Mouse (Mus musculus) right cerebral cortex, adult 2 months (tissue): Measurements from ENCODE around the gene Ppp3r1.
"Not testable (repeated sequence)": the region's sequence is repeated elsewhere in the genome, so short reads cannot be mapped to it uniquely, and the experiment has no call there.

Experiments used
- DNase-seq, 2 experiments: peaks; one replicate each; pipeline ENCODE4 v3.0.0; 2021 to 2022; ENCODE audit warnings: low spot score in 2 of 2

The Ppp3r1 gene

DNA sequence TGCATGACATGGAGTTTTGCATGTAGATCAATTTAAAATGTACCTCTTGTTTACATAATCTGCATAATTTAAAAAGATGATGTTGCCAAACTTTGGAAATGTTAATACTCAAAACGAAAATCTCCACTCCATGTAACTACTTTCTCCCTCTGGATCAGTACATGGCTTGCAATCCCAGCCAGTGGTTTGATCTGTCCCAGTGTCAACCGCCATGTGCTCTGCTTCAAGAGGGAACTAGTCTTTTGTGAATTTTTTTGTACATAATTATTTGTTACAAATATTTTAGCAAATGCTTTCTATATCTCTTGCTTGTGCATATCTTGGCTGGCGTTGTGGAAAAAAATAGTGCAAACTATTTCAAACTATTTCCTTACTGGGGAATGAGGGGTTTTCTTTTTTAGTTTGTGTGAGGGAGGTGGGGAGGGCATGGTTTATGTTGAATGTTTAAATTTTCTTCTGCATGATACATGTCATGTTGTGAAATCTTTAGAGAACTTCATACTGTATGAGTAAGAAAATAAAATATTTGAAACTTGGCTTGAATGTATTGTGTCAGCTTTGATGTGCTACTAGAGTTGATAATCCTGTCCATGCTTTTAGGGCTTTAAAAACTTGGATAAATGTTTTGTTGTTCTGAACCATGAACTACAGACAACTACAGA, 40.9 kb downstream of the Ppp3r1 start:
- DNase-seq, result no peak

DNA sequence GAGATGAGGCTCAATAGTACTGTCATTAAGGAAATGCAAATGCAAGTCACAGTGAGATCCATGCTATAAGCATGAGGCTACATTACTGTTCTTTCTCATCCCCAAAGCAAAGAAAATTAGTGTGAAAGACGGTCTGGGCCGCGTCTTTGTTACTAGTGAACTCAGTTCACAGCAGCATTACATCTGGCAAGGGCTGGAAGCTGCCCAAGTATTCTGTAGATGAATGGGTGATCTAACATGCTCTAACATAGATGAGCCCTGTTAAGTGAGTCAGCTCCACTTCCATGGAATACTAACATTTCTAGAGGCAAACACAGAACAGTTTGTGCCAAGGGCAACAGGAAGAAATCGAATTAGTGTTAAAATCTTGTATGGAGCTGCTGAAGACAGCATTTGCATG, 41.9 kb downstream of the Ppp3r1 start:
- no peak for DNase-seq

DNA sequence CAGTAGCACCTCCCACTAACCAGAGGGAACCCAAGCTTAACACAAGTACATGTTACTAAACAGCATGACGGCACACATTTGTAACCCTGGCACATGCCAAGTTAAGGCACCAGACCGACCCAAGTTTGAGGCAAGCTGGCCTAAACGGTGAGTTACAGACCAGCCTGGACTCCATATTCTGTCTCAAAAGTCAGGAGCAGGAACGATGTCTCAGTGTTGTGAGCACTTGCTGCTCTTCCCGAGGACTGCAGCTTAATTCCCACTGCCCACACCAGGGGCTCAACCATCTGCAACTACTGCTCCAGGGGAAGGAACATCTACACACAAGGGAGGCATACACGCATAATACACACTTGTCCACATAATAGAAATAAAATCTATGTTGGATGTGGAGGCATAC, 43.4 kb downstream of the Ppp3r1 start:
- DNase-seq, result no peak

DNA sequence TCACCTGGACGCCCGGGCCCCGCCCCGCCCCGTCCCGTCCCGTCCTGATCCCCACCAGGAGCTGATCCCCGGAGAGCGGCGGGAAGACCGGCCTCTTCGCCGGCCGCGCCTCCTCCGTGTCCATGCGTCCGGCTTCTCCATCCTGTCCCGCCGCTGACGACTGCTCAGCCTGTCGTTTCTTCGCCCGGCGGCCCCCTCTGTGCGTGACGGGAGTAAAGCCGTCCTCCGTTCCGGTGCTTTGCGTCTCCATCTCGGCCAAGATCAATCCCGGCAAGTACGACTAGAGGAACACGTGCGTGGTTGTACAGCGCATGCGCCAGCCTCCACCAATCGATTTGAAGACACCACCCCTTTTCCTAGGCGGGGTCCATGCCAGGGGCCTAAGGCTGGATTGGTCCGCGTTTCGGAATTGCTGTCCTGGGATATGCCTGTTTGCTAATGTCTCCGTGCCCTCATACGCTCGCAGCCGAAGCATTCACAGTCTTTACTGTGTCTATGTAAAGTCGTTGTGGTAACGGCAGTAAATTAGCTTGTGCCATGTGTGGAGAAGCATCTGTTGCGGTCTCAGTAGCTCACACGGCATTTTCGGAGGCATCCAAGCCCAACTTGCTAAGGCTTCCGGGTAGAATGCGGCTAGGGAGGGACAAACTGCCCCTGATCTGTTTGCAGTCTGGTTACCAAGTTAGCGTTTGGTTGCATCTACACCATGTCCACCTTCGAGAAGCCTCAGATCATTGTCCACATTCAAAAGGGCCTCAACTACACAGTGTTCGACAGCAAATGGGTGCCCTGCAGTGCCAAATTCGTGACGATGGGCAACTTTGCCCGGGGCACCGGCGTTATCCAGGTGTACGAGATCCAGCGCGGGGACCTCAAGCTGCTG, 52.4 kb downstream of the Ppp3r1 start, which contains the start of gene Pno1:
Gene Pno1, minus strand, starts transcription at position 311 of the 883 bp plus-strand sequence.
- DNase-seq, result peak; percentile 96 to 97

DNA sequence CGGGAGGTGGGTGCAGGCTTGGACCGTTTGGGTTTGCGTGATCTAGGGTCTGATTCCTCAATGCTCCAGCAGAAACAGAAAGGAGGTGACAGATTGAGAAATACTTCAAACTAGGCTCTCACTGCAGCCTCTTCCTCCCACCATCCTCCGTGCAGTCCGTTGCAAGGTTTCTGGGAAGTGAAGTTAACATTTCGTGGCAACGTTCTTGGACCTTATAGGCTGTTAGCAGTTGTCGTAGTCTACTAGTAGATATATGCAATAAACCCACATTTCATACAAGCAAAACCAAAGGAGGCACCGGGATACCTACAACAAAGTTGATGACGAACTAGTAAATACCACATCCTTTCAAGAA, 53.1 kb downstream of the Ppp3r1 start:
- DNase-seq, result no peak

DNA sequence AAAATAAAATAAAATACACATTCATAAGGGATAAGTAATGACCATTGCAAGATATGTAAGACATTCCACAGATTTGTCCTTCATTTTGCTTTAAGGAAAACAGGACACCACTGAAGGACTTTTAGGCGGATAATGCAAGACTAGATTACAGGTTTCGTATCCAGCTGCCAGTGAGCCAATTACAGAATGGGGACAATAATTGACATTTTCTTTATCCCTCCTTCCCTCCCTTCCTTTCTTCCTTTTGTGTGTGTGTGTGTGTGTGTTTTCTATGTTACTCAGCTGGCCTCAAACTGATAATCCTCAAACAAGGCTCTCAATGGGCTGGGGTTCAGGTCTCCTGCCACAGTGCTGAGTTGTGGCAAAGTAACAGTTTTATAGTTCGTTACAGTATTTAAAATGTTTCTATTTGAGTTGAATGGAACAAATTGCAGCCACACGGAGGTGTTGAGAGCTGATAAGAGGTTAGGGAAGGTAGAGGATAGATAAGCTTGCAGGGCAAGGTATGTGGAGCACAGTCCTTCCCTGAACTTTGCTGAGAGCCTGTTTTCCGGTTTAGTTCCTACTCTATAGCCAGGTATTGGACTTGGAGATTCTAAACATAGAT, 53.9 kb downstream of the Ppp3r1 start:
- DNase-seq, result no peak

DNA sequence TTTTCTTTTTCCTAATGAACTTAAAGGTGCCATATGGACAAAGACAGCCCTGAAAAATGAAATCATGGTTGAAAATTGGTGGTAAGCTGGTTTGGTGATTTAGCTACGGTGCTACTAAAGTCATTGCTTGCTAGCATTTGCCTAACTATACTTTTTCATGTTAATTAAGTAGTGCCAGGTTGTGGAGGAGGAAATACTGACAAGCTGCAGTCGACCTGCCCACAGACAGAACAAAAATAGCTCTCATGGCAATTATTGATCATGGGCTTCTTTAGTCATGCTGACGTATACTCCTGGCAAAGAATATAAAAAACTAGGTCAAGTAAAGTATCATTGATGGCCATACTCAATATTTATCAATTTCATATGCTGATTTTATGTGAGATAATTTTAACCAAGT, 56.4 kb downstream of the Ppp3r1 start:
- no peak for DNase-seq

DNA sequence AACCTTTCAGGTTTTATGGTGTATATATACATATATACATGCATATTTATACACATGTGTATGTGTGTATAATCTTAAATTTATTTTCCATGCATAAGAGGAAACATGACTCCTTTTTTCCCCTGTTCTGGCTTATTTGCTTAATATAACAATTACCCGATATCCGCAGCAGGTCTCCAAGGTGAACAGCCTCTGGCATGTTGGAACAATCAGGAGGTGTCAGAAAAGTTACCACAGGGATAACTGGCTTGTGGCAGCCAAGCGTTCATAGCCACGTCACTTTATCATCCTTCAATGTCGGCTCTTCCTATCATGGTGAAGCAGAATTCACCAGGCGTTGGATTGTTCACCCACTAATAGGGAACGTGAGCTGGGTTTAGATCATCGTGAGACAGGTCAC, 62.1 kb downstream of the Ppp3r1 start:
- DNase-seq, result no peak

DNA sequence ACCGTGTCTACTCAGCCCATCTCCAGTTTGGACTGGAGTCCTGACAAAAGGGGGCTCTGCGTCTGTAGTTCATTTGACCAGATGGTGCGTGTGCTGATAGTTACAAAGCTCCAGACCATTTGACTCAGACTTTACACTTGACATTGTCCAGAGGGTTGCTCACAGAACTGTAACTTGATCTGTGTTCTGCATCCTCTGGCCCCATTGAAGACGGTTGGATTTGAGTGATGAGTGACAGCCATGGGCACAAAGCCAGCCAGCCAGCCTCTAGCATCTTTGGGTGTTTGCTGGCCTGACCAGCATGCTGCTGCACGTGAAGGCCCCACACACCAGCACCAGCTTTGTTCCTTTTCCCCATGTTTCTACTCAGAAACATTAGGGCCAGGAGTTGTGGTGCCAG, 73.7 kb downstream of the Ppp3r1 start:
- DNase-seq, result no peak

DNA sequence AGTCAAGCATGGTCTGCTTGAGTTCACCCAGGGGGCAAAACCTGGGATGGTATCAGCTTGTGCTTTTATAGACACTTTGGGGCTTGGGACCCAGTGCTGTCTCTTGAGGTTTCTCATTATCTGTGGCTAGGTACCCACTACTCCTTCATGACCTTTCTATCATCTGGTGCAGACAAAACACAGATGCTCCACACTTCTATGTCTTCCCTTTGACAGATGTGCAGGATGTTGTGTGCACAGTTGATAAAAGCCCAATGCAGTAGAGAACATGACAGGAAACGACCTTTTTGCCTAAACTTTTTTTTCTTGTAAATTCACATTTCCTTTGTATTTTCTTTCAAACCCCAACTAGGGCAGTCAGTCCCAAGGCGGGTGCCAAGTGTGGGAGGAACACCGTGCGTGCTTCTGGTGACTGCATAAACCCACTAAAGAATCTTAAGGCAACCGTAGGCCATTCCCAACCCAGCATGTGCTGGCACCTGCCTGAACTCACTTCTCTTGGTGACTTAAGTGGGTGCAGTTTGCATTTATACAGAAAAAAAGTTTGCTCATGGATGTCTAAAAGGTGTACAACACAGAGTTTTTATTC, 77.5 kb downstream of the Ppp3r1 start:
- DNase-seq, result no peak

DNA sequence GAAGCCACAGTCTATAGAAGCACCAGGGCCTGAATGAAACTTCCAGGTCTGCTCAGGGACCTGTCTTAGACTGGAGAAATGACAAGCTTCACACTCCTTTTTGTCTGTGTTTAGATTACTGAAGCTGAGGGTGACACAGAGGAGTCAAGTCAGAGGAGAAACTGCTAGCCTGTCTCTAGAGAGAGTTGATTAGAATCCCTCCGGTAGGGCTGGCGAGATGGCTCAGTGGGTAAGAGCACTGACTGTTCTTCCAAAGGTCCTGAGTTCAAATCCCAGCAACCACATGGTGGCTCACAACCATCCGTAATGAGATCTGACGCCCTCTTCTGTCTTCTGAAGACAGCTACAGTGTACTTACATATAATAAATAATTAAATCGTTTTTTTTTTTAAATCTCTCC, 79.5 kb downstream of the Ppp3r1 start:
- not testable (repeated sequence) for DNase-seq

DNA sequence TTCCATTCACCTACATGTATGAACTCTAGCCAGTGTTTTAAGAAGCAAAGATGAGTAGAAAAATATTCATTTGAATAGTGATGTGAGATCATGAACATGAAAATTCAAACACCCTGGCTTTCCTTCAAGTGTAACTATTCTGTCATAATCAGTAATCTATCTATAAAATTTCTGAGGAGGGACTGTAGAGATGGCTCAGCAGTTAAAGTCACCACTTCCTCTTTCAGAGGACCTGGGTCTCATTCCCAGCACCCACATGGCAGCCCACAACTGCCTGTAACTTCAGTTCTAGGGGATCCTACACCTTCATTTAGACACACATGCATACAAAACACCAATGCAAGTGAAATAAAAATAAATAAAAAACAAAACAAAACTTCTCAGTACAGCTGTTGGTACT, 89.7 kb downstream of the Ppp3r1 start:
- DNase-seq, result no peak
